Mouse (Mus musculus) limb, embryonic 11.5 days (tissue): ENCODE data around the gene Cds2. TPM values are rescaled to one million over a fixed set of nuclear protein-coding genes. Genes with fewer than 3 reads are reported as not detected.

Experiments used
- ATAC-seq: fragments of 200-750 bp; cut with Nextera tagmentation; 2 replicates; pipeline ENCODE4 v1.8.0; 2017; ENCODE audit warnings: low read depth; ENCODE audit not compliant: insufficient number of reproducible peaks, low FRiP score, low TSS enrichment
- DNase-seq: peaks from one replicate; pipeline ENCODE4 v3.0.0-alpha.2; 2015; ENCODE audit warnings: low spot score
- H3K27ac ChIP-seq: fragments of 300-500 bp; sonication (generic); replicated peaks from 2 replicates; pipeline ENCODE4 v1.5.1; 2014; ENCODE audit warnings: low read depth, mild to moderate bottlenecking, low read length
- H3K27me3 ChIP-seq: fragments of 300-500 bp; sonication (generic); 2 replicates; pipeline ENCODE4 v1.6.1; 2014; ENCODE audit warnings: mild to moderate bottlenecking, low read length, mixed read lengths; ENCODE audit not compliant: control insufficient read depth, insufficient read depth
- H3K36me3 ChIP-seq: fragments of 300-500 bp; sonication (generic); 2 replicates; pipeline ENCODE4 v1.6.1; 2014; ENCODE audit warnings: mild to moderate bottlenecking, low read length, moderate library complexity, mixed read lengths; ENCODE audit not compliant: control insufficient read depth, insufficient read depth
- H3K4me1 ChIP-seq: fragments of 300-500 bp; sonication (generic); 2 replicates; pipeline ENCODE4 v1.6.1; 2014; ENCODE audit warnings: low read length, mixed read lengths; ENCODE audit not compliant: control insufficient read depth, insufficient read depth
- H3K4me2 ChIP-seq: fragments of 300-500 bp; sonication (generic); 2 replicates; pipeline ENCODE4 v1.6.1; 2014; ENCODE audit warnings: low read depth, mild to moderate bottlenecking, moderate library complexity; ENCODE audit not compliant: severe bottlenecking
- H3K4me3 ChIP-seq: fragments of 300-500 bp; sonication (generic); 2 replicates; pipeline ENCODE4 v1.5.1; 2014; ENCODE audit warnings: low read depth, low read length
- H3K9ac ChIP-seq: fragments of 300-500 bp; sonication (generic); 2 replicates; pipeline ENCODE4 v1.6.1; 2014; ENCODE audit warnings: mild to moderate bottlenecking, low read length
- H3K9me3 ChIP-seq: fragments of 300-500 bp; sonication (generic); 2 replicates; pipeline ENCODE4 v1.6.1; 2016; ENCODE audit warnings: low read length; ENCODE audit not compliant: control insufficient read depth
- WGBS: fragments of 180-500 bp; shearing (Covaris S2); extraction: QIAGEN DNeasy Blood & Tissue Kit; methylation state at CpG from one replicate; pipeline ENCODE4 v1.1.7; 2014; 5-methylcytosine and 5-hydroxymethylcytosine counted together
- polyA plus RNA-seq: library from polyadenylated mRNA; unstranded; fragments of >200 nt; fragmentation: Nextera tagmentation; extraction: Ambion mirVana; gene quantifications from 2 replicates; pipeline ENCODE4 v1.2.1, GENCODE M21; 2014

The Cds2 gene
- polyA plus RNA-seq, 1 experiment from 2014 or later: 27.4 TPM

DNA sequence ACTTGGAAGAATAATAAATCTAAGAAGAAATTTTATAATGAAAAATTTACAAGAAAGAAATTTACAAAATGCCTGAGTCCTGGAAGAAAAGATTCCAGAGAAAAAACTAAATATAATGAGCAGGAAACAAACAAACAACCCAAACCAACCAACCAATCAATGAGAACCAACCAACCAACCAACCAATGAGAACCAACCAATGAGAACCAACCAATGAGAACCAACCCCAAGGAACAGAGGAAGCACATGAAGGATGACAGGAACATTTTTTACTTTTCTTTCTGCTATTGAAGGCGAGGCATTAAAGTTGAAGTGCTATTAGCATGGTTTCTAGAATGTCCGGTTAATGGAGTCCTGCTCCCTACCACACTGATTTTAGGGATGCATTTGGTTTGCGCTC is 2.3 kb upstream of the Cds2 start:
- Histone ChIP-seq H3K4me3 (no peak overlapping the region), H3K27me3 (no peaks in the 10 kb centered on the region), H3K27ac (no peak overlapping the region), H3K9me3 (no peaks in the 10 kb centered on the region), H3K4me2 (no peak overlapping the region), H3K4me1 (no peaks in the 10 kb centered on the region; the same call in 1 of the 2 replicates), H3K9ac (no peak overlapping the region), H3K36me3 (no peaks in the 10 kb centered on the region)
- DNase-seq: no peak
- 93% methylated on average over 3 of the region's 3 CpGs for WGBS
- ATAC-seq: no peak

DNA sequence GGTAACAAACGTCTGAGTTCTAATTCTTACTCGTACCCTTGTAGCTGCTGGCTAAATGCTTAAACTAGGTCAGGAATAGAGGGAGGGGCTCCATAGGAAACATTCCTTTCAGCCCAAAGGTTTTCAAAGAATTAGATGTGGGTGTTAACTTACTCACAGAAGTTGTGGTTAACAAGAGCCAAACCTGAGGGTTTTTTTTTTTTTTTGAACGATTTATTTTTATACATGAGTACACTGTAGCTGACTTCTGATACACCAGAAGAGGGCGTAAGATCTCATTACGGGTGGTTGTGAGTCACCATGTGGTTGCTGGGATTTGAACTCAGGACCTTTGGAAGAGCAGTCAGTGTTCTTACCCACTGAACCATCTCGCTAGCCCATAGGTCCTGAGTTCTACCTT is 773 bp upstream of the Cds2 start:
- Histone ChIP-seq H3K36me3 (no peaks in the 10 kb centered on the region), H3K9ac (no peak overlapping the region), H3K4me1 (no peaks in the 10 kb centered on the region; the same call in 1 of the 2 replicates), H3K27me3 (no peaks in the 10 kb centered on the region), H3K27ac (no peak overlapping the region), H3K4me3 (no peak overlapping the region), H3K9me3 (no peaks in the 10 kb centered on the region), H3K4me2 (no peak overlapping the region)
- 77% methylated on average over 6 of the region's 6 CpGs for WGBS
- ATAC-seq (no peak), DNase-seq (no peak)

DNA sequence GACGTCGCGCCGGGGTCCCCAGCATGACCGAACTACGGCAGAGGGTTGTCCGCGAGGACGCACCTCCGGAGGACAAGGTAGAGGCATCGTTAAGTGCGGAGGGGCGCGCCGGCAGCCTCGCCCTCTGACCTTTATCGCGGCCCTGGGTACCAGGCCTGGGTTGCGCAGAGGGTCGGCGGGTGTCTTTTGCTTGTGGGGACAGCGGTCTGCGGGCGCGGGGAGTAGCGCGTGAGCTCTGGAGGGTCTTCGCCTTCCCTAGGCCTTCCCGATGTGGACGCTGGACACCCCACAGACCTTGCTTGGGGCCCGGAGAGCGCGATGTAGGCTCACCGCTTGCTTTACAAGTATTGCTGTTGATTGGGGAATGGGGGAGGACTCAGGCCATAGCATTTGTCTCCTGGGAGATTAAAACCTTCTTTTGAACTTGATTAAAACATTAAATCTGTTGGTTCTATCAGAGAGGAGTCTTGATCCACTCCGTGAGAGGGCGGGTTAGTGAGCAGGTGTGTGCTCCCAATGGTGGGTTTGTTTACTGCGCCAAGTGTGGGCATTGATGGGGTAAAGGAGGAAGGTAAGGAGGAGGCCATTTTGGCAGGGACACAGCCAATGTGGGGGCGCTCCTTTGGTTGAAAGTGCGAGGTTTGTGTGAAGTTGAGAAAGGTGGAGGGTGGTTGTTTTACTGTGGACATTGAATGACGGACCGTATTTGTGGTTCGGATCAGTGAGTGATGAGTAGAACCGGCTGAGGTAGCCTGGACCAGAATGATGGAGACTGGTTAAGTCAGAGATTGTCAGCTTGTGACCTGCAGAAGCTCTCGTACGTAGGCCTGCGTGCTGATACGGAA is 695 bp downstream of the Cds2 start:
- ATAC-seq (peak; percentile 73; the same call in 1 of the 2 replicates), DNase-seq (peak; percentile 55)
- H3K9ac ChIP-seq: peak overlapping the region; percentile 79
- no peaks in the 10 kb centered on the region for H3K9me3 ChIP-seq
- H3K4me3 ChIP-seq: peak overlapping the region; percentile 90
- peak overlapping the region; percentile 66 for H3K4me2 ChIP-seq
- no peaks in the 10 kb centered on the region; the same call in 1 of the 2 replicates for H3K4me1 ChIP-seq
- H3K27me3 ChIP-seq: no peaks in the 10 kb centered on the region
- H3K27ac ChIP-seq: peak overlapping the region; percentile 58; the same call in 1 of the 2 replicates
- under 1% methylated on average over 47 of the region's 47 CpGs for WGBS
- no peaks in the 10 kb centered on the region for H3K36me3 ChIP-seq

DNA sequence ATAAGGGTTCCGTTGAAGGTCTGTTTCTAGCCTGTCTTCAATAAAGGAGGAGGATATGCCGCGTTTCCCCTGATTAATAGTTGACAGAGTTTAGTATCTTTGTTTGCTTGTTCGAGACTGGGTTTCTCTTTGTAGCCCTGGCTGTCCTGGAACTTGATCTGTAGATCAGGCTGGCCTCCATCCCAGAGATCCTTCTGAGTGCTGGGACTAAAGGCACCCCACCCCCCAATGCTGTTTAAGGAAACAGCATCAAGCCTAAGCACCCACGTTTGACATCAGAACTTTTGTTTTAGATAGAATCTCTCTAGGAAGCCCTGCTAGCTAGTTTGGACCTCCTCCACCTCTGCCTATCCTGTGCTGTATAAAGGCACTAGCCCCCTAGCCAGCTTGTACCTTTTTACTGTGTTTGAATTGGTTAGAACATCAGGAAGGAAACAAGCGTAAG is 1.3 kb downstream of the Cds2 start:
- no peaks in the 10 kb centered on the region for H3K9me3 ChIP-seq
- H3K36me3 ChIP-seq: no peaks in the 10 kb centered on the region
- no peaks in the 10 kb centered on the region; the same call in 1 of the 2 replicates for H3K4me1 ChIP-seq
- peak overlapping the region; percentile 18; the same call in 1 of the 2 replicates for H3K9ac ChIP-seq
- H3K4me3 ChIP-seq: peak overlapping the region; percentile 90
- H3K4me2 ChIP-seq: peak overlapping the region; percentile 66
- DNase-seq: no peak
- H3K27me3 ChIP-seq: no peaks in the 10 kb centered on the region
- H3K27ac ChIP-seq: no peak overlapping the region
- ATAC-seq: no peak
- WGBS: 18% methylated on average over 6 of the region's 6 CpGs

DNA sequence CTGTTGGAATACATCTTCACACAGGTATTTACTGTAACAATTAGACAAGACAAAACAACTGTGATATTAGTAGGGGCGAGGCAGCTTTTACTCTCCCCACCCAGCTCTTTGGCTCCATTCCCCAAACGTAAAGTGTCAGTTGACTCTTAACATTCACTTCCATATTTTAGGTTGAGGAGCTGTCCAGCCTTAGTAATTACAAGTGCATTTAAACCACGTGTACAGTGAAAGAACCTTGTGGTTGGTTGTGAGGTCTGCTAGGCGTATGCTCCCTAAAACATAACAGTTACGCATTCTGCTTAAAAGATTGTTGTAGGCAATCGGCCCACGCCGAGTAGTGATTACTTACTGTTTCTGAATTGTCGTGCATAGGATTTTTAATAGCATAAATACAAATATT is 2.2 kb downstream of the Cds2 start:
- no peak overlapping the region for H3K27ac ChIP-seq
- WGBS: 89% methylated on average over 9 of the region's 9 CpGs
- H3K9ac ChIP-seq: no peak overlapping the region
- H3K27me3 ChIP-seq: no peaks in the 10 kb centered on the region
- ATAC-seq (no peak), DNase-seq (no peak)
- H3K4me3 ChIP-seq: no peak overlapping the region
- H3K9me3 ChIP-seq: no peaks in the 10 kb centered on the region
- H3K4me2 ChIP-seq: no peak overlapping the region
- no peaks in the 10 kb centered on the region; the same call in 1 of the 2 replicates for H3K4me1 ChIP-seq
- no peaks in the 10 kb centered on the region for H3K36me3 ChIP-seq

DNA sequence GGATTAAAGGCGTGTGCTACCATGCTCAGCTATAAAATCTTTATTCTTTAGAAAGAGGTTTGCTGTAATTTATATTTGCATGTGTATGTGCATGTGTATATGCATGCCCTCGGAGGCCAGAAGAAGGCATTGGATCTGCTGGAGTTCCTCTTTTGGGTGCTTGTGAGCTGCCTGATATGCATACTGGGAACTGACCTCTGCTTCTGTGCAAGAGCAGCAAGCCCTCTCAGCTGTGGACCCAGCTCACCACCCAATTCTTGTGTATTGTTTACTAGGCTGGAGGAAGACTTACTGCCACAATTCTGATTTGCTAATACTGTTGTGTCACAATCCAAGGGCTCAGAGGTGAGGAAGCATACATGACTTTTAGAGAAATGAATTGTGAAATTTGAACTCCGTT is 3.1 kb downstream of the Cds2 start:
- H3K27ac ChIP-seq: no peak overlapping the region
- ATAC-seq (no peak), DNase-seq (no peak)
- no peak overlapping the region for H3K4me2 ChIP-seq
- 90% methylated on average over 3 of the region's 3 CpGs for WGBS
- H3K4me3 ChIP-seq: no peak overlapping the region
- no peaks in the 10 kb centered on the region for H3K9me3 ChIP-seq
- H3K36me3 ChIP-seq: no peaks in the 10 kb centered on the region
- no peaks in the 10 kb centered on the region; the same call in 1 of the 2 replicates for H3K4me1 ChIP-seq
- H3K27me3 ChIP-seq: no peaks in the 10 kb centered on the region
- H3K9ac ChIP-seq: no peak overlapping the region

DNA sequence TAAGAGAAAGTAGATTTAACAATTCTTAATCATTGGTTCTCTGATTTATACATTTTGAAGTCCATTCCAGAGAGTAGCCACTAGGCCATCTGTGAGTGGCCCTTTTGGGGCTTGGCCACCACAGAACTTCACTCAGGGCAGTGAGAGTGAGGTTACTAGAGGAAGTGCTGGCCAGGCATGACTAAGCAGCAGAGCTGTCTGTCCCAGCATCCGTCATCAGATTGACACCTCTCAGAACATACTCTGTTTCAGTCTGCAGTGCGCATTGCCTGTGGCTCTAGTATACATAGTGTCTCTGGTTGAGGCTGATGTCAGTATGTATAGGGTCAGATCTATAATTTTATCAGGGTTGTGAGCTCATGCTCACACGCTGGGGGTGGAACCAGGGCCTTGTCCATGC is 6.3 kb downstream of the Cds2 start:
- H3K27me3 ChIP-seq: no peaks in the 10 kb centered on the region
- no peak overlapping the region for H3K4me2 ChIP-seq
- no peak for ATAC-seq
- H3K4me1 ChIP-seq: peaks cover 3% of the 10 kb centered on the region
- no peaks in the 10 kb centered on the region for H3K36me3 ChIP-seq
- H3K27ac ChIP-seq: no peak overlapping the region
- WGBS: 91% methylated on average over 3 of the region's 3 CpGs
- H3K9me3 ChIP-seq: no peaks in the 10 kb centered on the region
- H3K9ac ChIP-seq: no peak overlapping the region
- no peak overlapping the region for H3K4me3 ChIP-seq
- DNase-seq: no peak

DNA sequence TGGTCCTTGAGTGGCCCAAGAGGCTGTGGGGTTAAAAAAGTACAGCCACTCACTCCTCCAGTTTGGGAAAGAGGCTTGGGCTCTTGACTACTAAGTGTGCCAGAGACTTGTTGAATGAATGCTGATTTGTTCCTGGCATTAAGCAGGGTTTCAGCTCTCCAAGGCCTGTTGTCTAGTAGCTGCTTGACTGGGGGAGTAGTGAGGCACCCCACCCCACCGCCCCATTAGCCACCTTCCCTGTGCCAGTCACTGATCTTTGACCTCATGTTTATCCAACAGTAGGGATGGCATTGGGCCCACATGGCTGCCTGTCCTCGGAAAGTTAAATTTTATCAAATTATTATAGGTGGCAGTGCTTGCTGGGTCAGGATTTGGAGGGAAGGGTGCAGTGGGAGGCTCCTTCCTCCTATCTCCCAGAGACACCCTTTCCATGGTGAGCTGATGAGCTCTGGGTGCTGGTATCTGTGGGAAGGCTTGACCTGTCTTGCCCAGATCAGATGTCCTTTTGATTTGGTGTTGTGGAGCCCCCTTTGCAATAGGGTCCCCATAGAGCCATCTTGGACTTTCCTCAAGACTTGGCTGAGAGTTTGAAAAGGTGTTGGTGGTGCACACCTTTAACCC is 7.5 kb downstream of the Cds2 start:
- Histone ChIP-seq H3K27ac (no peak overlapping the region), H3K9ac (no peak overlapping the region), H3K9me3 (no peaks in the 10 kb centered on the region), H3K4me3 (no peak overlapping the region), H3K27me3 (no peaks in the 10 kb centered on the region), H3K4me1 (peaks cover 3% of the 10 kb centered on the region; the same call in 1 of the 2 replicates), H3K36me3 (no peaks in the 10 kb centered on the region), H3K4me2 (no peak overlapping the region)
- DNase-seq: no peak
- ATAC-seq: no peak
- 85% methylated on average over 2 of the region's 2 CpGs for WGBS
